Mouse (Mus musculus) MEL (cell line): ENCODE measurements around the gene Il9r. TPM values are rescaled to one million over a fixed set of nuclear protein-coding genes. Genes with fewer than 3 reads are reported as not detected.

Experiments
- DNase-seq: peaks from one replicate; pipeline ENCODE4 v3.0.0; 2011; ENCODE audit warnings: low read depth, low spot score
- H3K27ac ChIP-seq: 2 replicates; pipeline ENCODE4 v1.5.1; 2012; ENCODE audit warnings: low read depth, mild to moderate bottlenecking, control low read depth, low read length, moderate library complexity; ENCODE audit not compliant: control insufficient read depth
- H3K27me3 ChIP-seq, 2 experiments: fragments of 150-350 bp in 1 of 2; sonication (generic) in 1 of 2; 2 replicates each; pipeline ENCODE4 v1.6.1; 2012; ENCODE audit warnings: low read length in 2 of 2, mild to moderate bottlenecking in 2 of 2, improper control_type of control experiment in 1 of 2, moderate library complexity in 1 of 2; ENCODE audit not compliant: insufficient read depth in 2 of 2, control insufficient read depth in 1 of 2
- H3K36me3 ChIP-seq, 2 experiments: 2 replicates each; pipeline ENCODE4 v1.6.1; 2012 to 2014; ENCODE audit warnings: low read length in 2 of 2, improper control_type of control experiment in 1 of 2, inconsistent platforms in 1 of 2, mild to moderate bottlenecking in 1 of 2; ENCODE audit not compliant: insufficient read depth in 2 of 2, control insufficient read depth in 1 of 2
- H3K4me1 ChIP-seq, 2 experiments: fragments of 150-350 bp in 1 of 2; sonication (generic) in 1 of 2; 2 replicates each; pipeline ENCODE4 v1.6.1; 2012; ENCODE audit warnings: low read length in 2 of 2, improper control_type of control experiment in 1 of 2, mild to moderate bottlenecking in 1 of 2; ENCODE audit not compliant: insufficient read depth in 2 of 2, control insufficient read depth in 1 of 2
- H3K4me3 ChIP-seq, 2 experiments: fragments of 150-350 bp in 1 of 2; sonication (generic) in 1 of 2; 2 replicates each; pipeline ENCODE4 v1.5.1; 2012; ENCODE audit warnings: low read depth in 2 of 2, low read length in 2 of 2, mild to moderate bottlenecking in 2 of 2, moderate library complexity in 2 of 2, control low read depth in 1 of 2, improper control_type of control experiment in 1 of 2; ENCODE audit not compliant: control insufficient read depth in 1 of 2, insufficient read depth in 1 of 2
- H3K79me2 ChIP-seq: 2 replicates; pipeline ENCODE4 v1.6.1; 2012; ENCODE audit warnings: mild to moderate bottlenecking, low read length, moderate library complexity; ENCODE audit not compliant: control insufficient read depth, poor library complexity, insufficient read depth
- H3K9ac ChIP-seq: 2 replicates; pipeline ENCODE4 v1.6.1; 2012; ENCODE audit warnings: low read depth, mild to moderate bottlenecking, control low read depth, low read length, moderate library complexity; ENCODE audit not compliant: control insufficient read depth, poor library complexity, severe bottlenecking
- H3K9me3 ChIP-seq: fragments of 150-350 bp; sonication (generic); replicated peaks from 2 replicates; pipeline ENCODE4 v1.6.1; 2012; ENCODE audit warnings: mild to moderate bottlenecking, low read length, improper control_type of control experiment, moderate library complexity; ENCODE audit not compliant: insufficient read depth
- BHLHE40 ChIP-seq: IDR thresholded peaks from 2 replicates; pipeline ENCODE4 v1.6.1; 2012; ENCODE audit warnings: low read depth, mild to moderate bottlenecking, inconsistent platforms, low read length, improper control_type of control experiment, borderline replicate concordance
- CHD1 ChIP-seq: IDR thresholded peaks from 2 replicates; pipeline ENCODE4 v1.6.1; 2012; ENCODE audit warnings: low read depth, mild to moderate bottlenecking, inconsistent platforms, low read length, improper control_type of control experiment
- CTCF ChIP-seq, 3 experiments: IDR thresholded peaks in 2 of 3; conservative IDR thresholded peaks in 1 of 3; 2 replicates each; pipeline ENCODE4 v1.5.1; 2011 to 2012; ENCODE audit warnings: low read length in 3 of 3, low read depth in 2 of 3, mild to moderate bottlenecking in 2 of 3, improper control_type of control experiment in 1 of 3, inconsistent platforms in 1 of 3, mixed read lengths in 1 of 3, moderate library complexity in 1 of 3; ENCODE audit not compliant: control insufficient read depth in 1 of 3, insufficient read depth in 1 of 3, poor library complexity in 1 of 3, severe bottlenecking in 1 of 3
- ELF1 ChIP-seq: IDR thresholded peaks from 2 replicates; pipeline ENCODE4 v1.6.1; 2014; ENCODE audit warnings: low read depth, mild to moderate bottlenecking, inconsistent platforms, low read length, improper control_type of control experiment, moderate library complexity
- GATA1 ChIP-seq: IDR thresholded peaks from 2 replicates; pipeline ENCODE4 v1.6.1; 2011; ENCODE audit warnings: low read depth, low read length, improper control_type of control experiment
- KAT2A ChIP-seq: conservative IDR thresholded peaks from 2 replicates; pipeline ENCODE4 v1.6.1; 2012; ENCODE audit warnings: low read depth, low read length, improper control_type of control experiment, inconsistent platforms
- MAFK ChIP-seq: IDR thresholded peaks from 2 replicates; pipeline ENCODE4 v1.6.1; 2011; ENCODE audit warnings: low read depth, mild to moderate bottlenecking, low read length, improper control_type of control experiment, borderline replicate concordance
- MAX ChIP-seq: IDR thresholded peaks from 2 replicates; pipeline ENCODE4 v1.6.1; 2011; ENCODE audit warnings: low read length, improper control_type of control experiment
- MYB ChIP-seq: IDR thresholded peaks from 2 replicates; pipeline ENCODE4 v1.6.1; 2011; ENCODE audit warnings: mild to moderate bottlenecking, low read depth, low read length, improper control_type of control experiment
- POLR2AphosphoS2 ChIP-seq: IDR thresholded peaks from 2 replicates; pipeline ENCODE4 v1.6.1; 2011; ENCODE audit warnings: low read length, improper control_type of control experiment
- POLR2AphosphoS5 ChIP-seq: IDR thresholded peaks from 2 replicates; pipeline ENCODE4 v1.6.1; 2012; ENCODE audit warnings: low read depth, borderline replicate concordance, mild to moderate bottlenecking, inconsistent platforms, low read length, moderate library complexity, mixed read lengths
- RAD21 ChIP-seq: IDR thresholded peaks from 2 replicates; pipeline ENCODE4 v1.6.1; 2011; ENCODE audit warnings: mild to moderate bottlenecking, low read depth, low read length, improper control_type of control experiment
- RCOR1 ChIP-seq: IDR thresholded peaks from 2 replicates; pipeline ENCODE4 v1.6.1; 2012; ENCODE audit warnings: low read depth, mild to moderate bottlenecking, inconsistent platforms, low read length, improper control_type of control experiment
- SMC3 ChIP-seq: IDR thresholded peaks from 2 replicates; pipeline ENCODE4 v1.6.1; 2011; ENCODE audit warnings: low read depth, low read length, improper control_type of control experiment
- USF1 ChIP-seq: IDR thresholded peaks from 2 replicates; pipeline ENCODE4 v1.6.1; 2014; ENCODE audit warnings: low read depth, mild to moderate bottlenecking, inconsistent platforms, low read length, improper control_type of control experiment, moderate library complexity
- ZC3H11A ChIP-seq: IDR thresholded peaks from 2 replicates; pipeline ENCODE4 v1.6.1; 2012; ENCODE audit warnings: low read depth, mild to moderate bottlenecking, inconsistent platforms, low read length, improper control_type of control experiment
- ZNF384 ChIP-seq: IDR thresholded peaks from 2 replicates; pipeline ENCODE4 v1.6.1; 2012; ENCODE audit warnings: low read depth, mild to moderate bottlenecking, inconsistent platforms, low read length, improper control_type of control experiment
- polyA plus RNA-seq, 2 experiments: library from polyadenylated mRNA; stranded (reverse) in 1 of 2; unstranded in 1 of 2; fragments of >175 nt in 1 of 2; fragments of >200 nt in 1 of 2; gene quantifications; 2 replicates each; pipeline versions ENCODE4 v1.2.1 to v1.2.4; 2012; ENCODE audit warnings: low replicate concordance in 2 of 2, low read depth in 1 of 2; ENCODE audit not compliant: insufficient read length in 2 of 2, insufficient read depth in 1 of 2, missing spikeins in 1 of 2
- total RNA-seq: library from RNA; depleted of rRNA; stranded (reverse); fragments of 300-350 nt; gene quantifications from 2 replicates; pipeline ENCODE4 v1.2.3, GENCODE M21; 2012

Gene Il9r
- total and polyA plus RNA-seq, 3 experiments = 56.9 to 83.8 TPM; not detected in 1

- TF ChIP-seq ZNF384 (no peak), KAT2A (no peak)
Observed at GRCm38 (mm10) chr11:32220607-32221224, 20.6 kb upstream of the Il9r start (continued).

GRCm38 (mm10) chr11:32219287-32219686 is 19.2 kb upstream of the Il9r start:
- no peak overlapping the region for H3K9ac ChIP-seq
- peaks cover 0 to 4% of the 10 kb centered on the region in 2 experiments; a peak in 1 of 4 replicates for H3K4me1 ChIP-seq
- H3K27me3 ChIP-seq = peaks cover 10 to 14% of the 10 kb centered on the region in 2 experiments
- H3K27ac ChIP-seq = no peak overlapping the region
- no peaks in the 10 kb centered on the region for H3K36me3 ChIP-seq
- H3K79me2 ChIP-seq = peaks cover 3% of the 10 kb centered on the region; the same call in 1 of the 2 replicates
- DNase-seq = no peak
- no peak for TF ChIP-seq CHD1
- no peaks in the 10 kb centered on the region for H3K9me3 ChIP-seq
- H3K4me3 ChIP-seq = no peak overlapping the region

GRCm38 (mm10) chr11:32218501-32219050 is 18.5 kb upstream of the Il9r start:
- peaks cover 0 to 4% of the 10 kb centered on the region in 2 experiments; a peak in 1 of 4 replicates for H3K4me1 ChIP-seq
- no peaks in the 10 kb centered on the region for H3K9me3 ChIP-seq
- no peak overlapping the region for H3K27ac ChIP-seq
- TF ChIP-seq BHLHE40 = no peak
- no peak for TF ChIP-seq RCOR1
- no peak for TF ChIP-seq POLR2AphosphoS2
- TF ChIP-seq GATA1 = no peak
- TF ChIP-seq, all 39 proteins: peak for 0
- Histone ChIP-seq H3K9ac (no peak overlapping the region), H3K79me2 (peaks cover 3% of the 10 kb centered on the region; the same call in 1 of the 2 replicates), H3K36me3 (no peaks in the 10 kb centered on the region), H3K27me3 (peaks cover 10 to 13% of the 10 kb centered on the region in 2 experiments), H3K4me3 (no peak overlapping the region)
- DNase-seq = no peak

DNA sequence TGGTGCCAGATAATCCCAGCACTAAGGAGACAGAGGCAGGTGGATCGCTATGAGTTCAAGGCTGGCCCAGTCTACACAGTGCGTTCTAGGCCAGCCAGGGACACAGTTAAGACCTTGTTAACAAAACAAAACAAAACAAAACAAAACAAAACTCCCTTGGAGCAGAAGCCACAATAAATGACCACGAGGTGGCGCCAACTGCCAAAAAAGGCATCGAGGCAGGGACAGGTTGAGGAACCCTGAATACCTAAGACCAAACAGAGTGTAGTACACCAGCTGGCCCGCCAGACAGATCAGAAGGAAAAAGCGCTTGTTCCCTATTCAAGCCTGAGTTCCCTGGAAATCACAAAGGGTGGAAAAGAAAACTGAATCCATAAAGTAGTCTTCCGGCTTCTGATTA is 16.8 kb upstream of the Il9r start:
- Histone ChIP-seq H3K27me3 (peaks cover 6% of the 10 kb centered on the region in 2 experiments), H3K4me1 (no peaks in the 10 kb centered on the region), H3K36me3 (no peaks in the 10 kb centered on the region), H3K9me3 (no peaks in the 10 kb centered on the region), H3K79me2 (peaks cover 3% of the 10 kb centered on the region; the same call in 1 of the 2 replicates), H3K9ac (no peak overlapping the region), H3K4me3 (no peak overlapping the region), H3K27ac (no peak overlapping the region)
- no peak for DNase-seq
- TF ChIP-seq CHD1 (no peak), ELF1 (no peak), MYB (no peak), SMC3 (peak; percentile 63), BHLHE40 (no peak), CTCF (IDR thresholded peaks at IDR 0.05 in 2 of 3, conservative IDR thresholded peaks at IDR 0.05 in 1 of 3; ENCODE audit: control insufficient read depth in 1 of 3, insufficient read depth in 1 of 3, low read depth in 2 of 3, low read length in 3 of 3, poor library complexity in 1 of 3, severe bottlenecking in 1 of 3) (peak in 2 of 3 experiments; percentile 16 to 55; a peak in 4 of 6 replicates), USF1 (no peak), RAD21 (peak; percentile 51), MAFK (no peak), ZC3H11A (peak; percentile 56), MAX (no peak), POLR2AphosphoS5 (no peak), KAT2A (no peak)
